Mouse (Mus musculus) C2C12 (cell line): Measurements from ENCODE around the gene Relt.

Source experiments
- CEBPB ChIP-seq: IDR thresholded peaks from one replicate; pipeline ENCODE4 v1.6.1; 2011; ENCODE audit warnings: low read depth, mild to moderate bottlenecking, control low read depth, moderate library complexity
- CTCF ChIP-seq: IDR thresholded peaks from one replicate; pipeline ENCODE4 v1.5.1; 2011; ENCODE audit not compliant: control insufficient read depth, insufficient read depth, insufficient read length
- MAX ChIP-seq: IDR thresholded peaks from one replicate; pipeline ENCODE4 v1.6.1; 2011; ENCODE audit warnings: mild to moderate bottlenecking, control low read depth
- MYOD1 ChIP-seq: IDR thresholded peaks from one replicate; pipeline ENCODE4 v1.6.1; 2011; ENCODE audit warnings: low read depth; ENCODE audit not compliant: control insufficient read depth, insufficient read length
- USF1 ChIP-seq: IDR thresholded peaks from one replicate; pipeline ENCODE4 v1.6.1; 2011; ENCODE audit warnings: low read depth, mild to moderate bottlenecking, control low read depth, moderate library complexity

- TF ChIP-seq MYOD1: no peak
- no peak for TF ChIP-seq CEBPB
- no peak for TF ChIP-seq CTCF
- no peak for TF ChIP-seq USF1
- TF ChIP-seq MAX: no peak
These were observed 8.1 kb upstream of the Relt start for GRCm38 (mm10) chr7:100871355-100871754.
